ENCODE assay signal across 12 mouse cellular contexts in genomic region chr11:24473368-24474010, GRCm38 (mm10).
DNase-seq lines count a peak whose midpoint lies in the region; ATAC-seq and TF ChIP-seq lines count a peak whose summit lies in the region.
"Had no signal": no experiment of that assay in that cellular context is flagged by ENCODE, and none has a peak within 500 bp of the region (broad histone marks: within the 10 kb centered on the region; RNA-seq: fewer than 3 reads in every experiment).

No protein-coding gene starts in this region.

- TF ChIP-seq POLR2A in brain, embryonic 14.5 days (IDR thresholded peaks at IDR 0.05; ENCODE audit: borderline replicate concordance, extremely low read depth, insufficient read depth, insufficient read length, poor library complexity, severe bottlenecking): no peak
- no peak for TF ChIP-seq POLR2A in limb, embryonic 14.5 days (IDR thresholded peaks at IDR 0.05; ENCODE audit: borderline replicate concordance, extremely low read depth, insufficient read depth, insufficient read length)

- peak; percentile 29; the same call in 1 of the 2 replicates for ATAC-seq in hindbrain, postnatal 0 days
- no peak for ATAC-seq in hindbrain, embryonic 11.5 days (ENCODE audit: low FRiP score)
- ATAC-seq in embryonic facial prominence, embryonic 14.5 days (ENCODE audit: low read depth): peak; percentile 53; the same call in 1 of the 2 replicates
- peak; percentile 44; the same call in 1 of the 2 replicates for ATAC-seq in limb, embryonic 14.5 days (ENCODE audit: low FRiP score, low read depth)
- ATAC-seq: forebrain, embryonic 15.5 days had no signal

- H3K27ac ChIP-seq in hindbrain, postnatal 0 days: no peak overlapping the region
- no peak overlapping the region for H3K27ac ChIP-seq in hindbrain, embryonic 11.5 days (ENCODE audit: low read depth, low read length)
- 0 out of 2 replicates have a peak overlapping the region, but pooled peaks have one; percentile 4 for H3K27ac ChIP-seq in embryonic facial prominence, embryonic 14.5 days (replicated peaks; ENCODE audit: low read depth, low read length)
- no peak overlapping the region for H3K27ac ChIP-seq in limb, embryonic 14.5 days (replicated peaks; ENCODE audit: low read depth, low read length)
- H3K27ac ChIP-seq: forebrain, embryonic 15.5 days had no signal

- H3K4me3 ChIP-seq in hindbrain, postnatal 0 days (ENCODE audit: low read length): no peak overlapping the region
- H3K4me3 ChIP-seq in hindbrain, embryonic 11.5 days (ENCODE audit: low read depth, low read length): no peak overlapping the region
- H3K4me3 ChIP-seq in embryonic facial prominence, embryonic 14.5 days (ENCODE audit: low read depth, low read length): no peak overlapping the region
- no peak overlapping the region for H3K4me3 ChIP-seq in limb, embryonic 14.5 days (replicated peaks; ENCODE audit: low read length)
- H3K4me3 ChIP-seq: forebrain, embryonic 15.5 days; myocyte had no signal

- no peaks in the 10 kb centered on the region for H3K36me3 ChIP-seq in hindbrain, postnatal 0 days (ENCODE audit: insufficient read depth, low read length)
- no peaks in the 10 kb centered on the region for H3K36me3 ChIP-seq in hindbrain, embryonic 11.5 days (ENCODE audit: control insufficient read depth, insufficient read depth, low read length)
- H3K36me3 ChIP-seq in embryonic facial prominence, embryonic 14.5 days (ENCODE audit: control insufficient read depth, insufficient read depth, low read length): no peaks in the 10 kb centered on the region
- no peaks in the 10 kb centered on the region for H3K36me3 ChIP-seq in limb, embryonic 14.5 days (ENCODE audit: control insufficient read depth, insufficient read depth, low read length)
- H3K36me3 ChIP-seq: forebrain, embryonic 15.5 days had no signal

- H3K4me2 ChIP-seq in hindbrain, postnatal 0 days (ENCODE audit: low read depth, low read length): no peak overlapping the region
- no peak overlapping the region for H3K4me2 ChIP-seq in hindbrain, embryonic 11.5 days (replicated peaks; ENCODE audit: low read depth, low read length)
- no peak overlapping the region for H3K4me2 ChIP-seq in embryonic facial prominence, embryonic 14.5 days (ENCODE audit: low read depth, low read length)
- H3K4me2 ChIP-seq in limb, embryonic 14.5 days (replicated peaks; ENCODE audit: low read depth, low read length, severe bottlenecking): no peak overlapping the region
- H3K4me2 ChIP-seq: forebrain, embryonic 15.5 days had no signal

- no peak overlapping the region for H3K9ac ChIP-seq in hindbrain, postnatal 0 days (replicated peaks; ENCODE audit: low read length)
- H3K9ac ChIP-seq in hindbrain, embryonic 11.5 days (ENCODE audit: low read depth, low read length): no peak overlapping the region
- H3K9ac ChIP-seq in embryonic facial prominence, embryonic 14.5 days (ENCODE audit: low read depth, low read length): no peak overlapping the region
- H3K9ac ChIP-seq in limb, embryonic 14.5 days (ENCODE audit: low read depth, low read length, severe bottlenecking): no peak overlapping the region
- H3K9ac ChIP-seq: forebrain, embryonic 15.5 days had no signal

- no peaks in the 10 kb centered on the region for H3K9me3 ChIP-seq in hindbrain, postnatal 0 days (ENCODE audit: low read length)
- no peaks in the 10 kb centered on the region for H3K9me3 ChIP-seq in hindbrain, embryonic 11.5 days (ENCODE audit: control insufficient read depth, low read length)
- no peaks in the 10 kb centered on the region for H3K9me3 ChIP-seq in embryonic facial prominence, embryonic 14.5 days (ENCODE audit: control insufficient read depth, low read length)
- H3K9me3 ChIP-seq in limb, embryonic 14.5 days (ENCODE audit: control insufficient read depth, low read length): no peaks in the 10 kb centered on the region
- H3K9me3 ChIP-seq: forebrain, embryonic 15.5 days had no signal

- no peaks in the 10 kb centered on the region for H3K27me3 ChIP-seq in hindbrain, postnatal 0 days (ENCODE audit: insufficient read depth, low read length)
- H3K27me3 ChIP-seq in hindbrain, embryonic 11.5 days (ENCODE audit: control insufficient read depth, insufficient read depth, low read length): no peaks in the 10 kb centered on the region
- H3K27me3 ChIP-seq in embryonic facial prominence, embryonic 14.5 days (replicated peaks; ENCODE audit: control insufficient read depth, insufficient read depth, low read length): no peaks in the 10 kb centered on the region
- no peaks in the 10 kb centered on the region for H3K27me3 ChIP-seq in limb, embryonic 14.5 days (ENCODE audit: control insufficient read depth, insufficient read depth, low read length)
- H3K27me3 ChIP-seq: forebrain, embryonic 15.5 days had no signal

- WGBS in hindbrain, postnatal 0 days: 47% methylated on average over 7 of the region's 7 CpGs
- 63% methylated on average over 7 of the region's 7 CpGs for WGBS in hindbrain, embryonic 11.5 days
- WGBS in embryonic facial prominence, embryonic 14.5 days: 43% methylated on average over 7 of the region's 7 CpGs
- WGBS in limb, embryonic 14.5 days: 27% methylated on average over 7 of the region's 7 CpGs

- peak; percentile 25 for DNase-seq in hindbrain, postnatal 0 days (ENCODE audit: low spot score)
- DNase-seq in hindbrain, embryonic 11.5 days (ENCODE audit: low spot score): no peak
- DNase-seq in brain, embryonic 14.5 days (ENCODE audit: low read depth): peak; percentile 23
- peak; percentile 54 for DNase-seq in embryonic facial prominence, embryonic 14.5 days (ENCODE audit: low spot score)
- DNase-seq in limb, embryonic 14.5 days (ENCODE audit: low spot score): peak; percentile 66
- no peak for DNase-seq in liver
- DNase-seq in testis, postnatal 10 days (ENCODE audit: low spot score): no peak
- DNase-seq: kidney, adult 18-20 months; lung, postnatal 14 days; retina, postnatal 1 day had no signal

- TF ChIP-seq CTCF in hindbrain, postnatal 0 days (IDR thresholded peaks at IDR 0.05; ENCODE audit: low read depth): no peak
- TF ChIP-seq CTCF in brain, embryonic 14.5 days (IDR thresholded peaks at IDR 0.05; ENCODE audit: borderline replicate concordance, extremely low read depth, insufficient read depth, insufficient read length): no peak

- no peaks in the 10 kb centered on the region for H3K4me1 ChIP-seq in hindbrain, postnatal 0 days (ENCODE audit: insufficient read depth, low read length)
- no peaks in the 10 kb centered on the region for H3K4me1 ChIP-seq in hindbrain, embryonic 11.5 days (replicated peaks; ENCODE audit: control insufficient read depth, insufficient read depth, low read length)
- H3K4me1 ChIP-seq in embryonic facial prominence, embryonic 14.5 days (ENCODE audit: control insufficient read depth, insufficient read depth, low read length): no peaks in the 10 kb centered on the region; the same call in 1 of the 2 replicates
- H3K4me1 ChIP-seq in limb, embryonic 14.5 days (ENCODE audit: control insufficient read depth, insufficient read depth, low read length): 0 out of 2 replicates have a peak, but pooled peaks cover 2% of the 10 kb centered on the region

Comparison
In these comparisons a context has a peak if more than half of its experiments do, and no peak if none do; other contexts are left out.
1. DNase-seq: peak in hindbrain, postnatal 0 days (single experiment), brain, embryonic 14.5 days (single experiment), embryonic facial prominence, embryonic 14.5 days (single experiment) and limb, embryonic 14.5 days (single experiment); none in hindbrain, embryonic 11.5 days (single experiment), liver (single experiment) and testis, postnatal 10 days (single experiment).